Mouse (Mus musculus): ENCODE data around the gene Cpsf3.

Gene Cpsf3

DNA sequence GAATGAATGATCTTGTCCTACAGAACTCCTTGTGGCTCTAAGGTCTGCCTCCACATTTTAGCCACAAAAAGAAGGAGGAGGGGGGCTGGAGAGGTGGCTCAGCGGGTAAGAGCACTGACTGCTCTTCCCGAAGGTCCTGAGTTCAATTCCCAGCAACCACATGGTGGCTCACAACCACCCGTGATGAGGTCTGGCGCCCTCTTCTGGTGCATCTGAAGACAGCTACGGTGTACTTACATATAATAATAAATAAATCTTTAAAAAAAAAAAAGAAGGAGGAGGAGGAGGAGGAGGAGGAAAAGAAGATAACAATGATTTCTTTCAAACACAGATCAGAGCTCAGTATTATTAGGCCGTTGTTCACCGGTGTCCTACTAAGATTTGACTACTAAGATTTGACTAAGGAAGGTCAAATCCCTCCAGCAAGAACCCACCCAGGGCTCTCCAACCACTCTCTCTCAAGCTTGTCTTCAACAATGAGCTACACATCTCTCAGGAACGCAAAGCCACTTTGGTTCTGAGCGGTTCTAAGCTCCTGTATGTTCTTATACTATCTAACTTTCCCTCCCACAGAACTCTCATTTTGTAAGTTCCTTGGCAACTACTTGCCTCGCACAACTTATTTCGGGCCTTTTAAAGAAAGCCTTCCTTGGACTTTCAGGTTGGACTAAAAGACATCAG lies at the start of gene Cpsf3:
Gene Cpsf3, plus strand, starts transcription at position 631 of the 681 bp plus-strand sequence.
- DNase-seq (ENCODE audit: low spot score) = no peak

- DNase-seq (ENCODE audit: low spot score) = no peak
These were observed 43.2 kb upstream of the Cpsf3 start for GRCm38 (mm10) chr12:21241965-21242364.

DNA sequence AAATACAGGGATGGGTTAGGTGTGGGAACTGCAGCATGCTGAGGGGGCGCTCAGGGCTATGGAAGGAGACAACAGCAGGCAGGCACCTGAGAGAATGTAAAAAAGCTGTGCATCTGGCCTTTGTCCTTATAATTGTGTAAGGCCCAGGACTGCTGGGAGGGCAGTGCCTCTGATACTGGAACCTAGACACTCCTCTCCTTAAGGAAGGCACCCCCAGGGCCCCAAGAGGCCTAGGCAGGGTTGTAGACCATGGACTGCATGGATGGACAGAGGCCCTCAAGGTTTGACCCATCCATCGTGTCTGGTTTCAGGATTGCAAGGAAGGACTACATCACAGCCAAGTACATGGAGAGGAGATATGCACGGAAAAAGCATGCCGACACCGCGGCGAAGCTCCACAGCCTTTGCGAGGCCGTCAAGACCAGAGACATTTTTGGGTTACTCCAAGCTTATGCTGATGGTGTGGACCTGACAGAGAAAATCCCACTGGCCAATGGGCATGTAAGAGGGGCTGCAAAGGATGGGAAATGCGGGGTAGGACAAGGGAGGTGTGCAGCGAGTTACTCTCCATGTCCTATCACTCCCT lies 40.7 kb upstream of the Cpsf3 start:
- no peak for DNase-seq (ENCODE audit: low spot score)

DNA sequence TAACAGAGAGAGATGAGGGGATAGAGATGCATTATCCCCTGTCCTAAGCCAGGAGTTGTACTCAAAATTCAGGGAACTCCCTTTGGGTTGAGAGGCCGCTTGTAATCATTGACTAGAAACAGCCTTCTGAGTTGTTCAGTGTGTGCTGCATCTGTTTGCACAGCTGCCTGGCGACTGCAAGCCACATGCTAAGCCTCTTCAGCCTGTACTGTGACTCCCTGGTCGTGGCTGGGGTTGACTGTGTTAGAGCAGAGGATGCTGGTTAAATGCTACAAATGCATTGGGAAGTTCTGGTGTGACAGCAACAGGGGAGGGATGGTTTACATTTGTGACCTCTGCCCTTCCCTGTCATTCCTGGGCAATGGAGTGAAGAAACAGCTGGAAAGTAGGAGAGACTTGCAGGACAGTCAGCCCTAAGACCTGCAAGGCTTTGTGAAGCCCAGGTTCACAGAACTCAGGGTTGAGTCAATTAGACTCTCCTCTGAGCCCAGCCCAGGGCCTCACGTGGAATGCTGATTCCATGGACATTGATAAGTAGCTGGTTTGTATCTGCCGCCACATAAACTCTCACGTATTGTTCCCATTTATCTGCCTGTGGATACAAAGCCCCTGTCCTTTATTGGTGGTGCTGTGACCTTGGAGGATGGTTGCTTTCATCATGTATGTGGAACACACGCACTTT lies 37.3 kb upstream of the Cpsf3 start:
- DNase-seq (ENCODE audit: low spot score) = no peak

DNA sequence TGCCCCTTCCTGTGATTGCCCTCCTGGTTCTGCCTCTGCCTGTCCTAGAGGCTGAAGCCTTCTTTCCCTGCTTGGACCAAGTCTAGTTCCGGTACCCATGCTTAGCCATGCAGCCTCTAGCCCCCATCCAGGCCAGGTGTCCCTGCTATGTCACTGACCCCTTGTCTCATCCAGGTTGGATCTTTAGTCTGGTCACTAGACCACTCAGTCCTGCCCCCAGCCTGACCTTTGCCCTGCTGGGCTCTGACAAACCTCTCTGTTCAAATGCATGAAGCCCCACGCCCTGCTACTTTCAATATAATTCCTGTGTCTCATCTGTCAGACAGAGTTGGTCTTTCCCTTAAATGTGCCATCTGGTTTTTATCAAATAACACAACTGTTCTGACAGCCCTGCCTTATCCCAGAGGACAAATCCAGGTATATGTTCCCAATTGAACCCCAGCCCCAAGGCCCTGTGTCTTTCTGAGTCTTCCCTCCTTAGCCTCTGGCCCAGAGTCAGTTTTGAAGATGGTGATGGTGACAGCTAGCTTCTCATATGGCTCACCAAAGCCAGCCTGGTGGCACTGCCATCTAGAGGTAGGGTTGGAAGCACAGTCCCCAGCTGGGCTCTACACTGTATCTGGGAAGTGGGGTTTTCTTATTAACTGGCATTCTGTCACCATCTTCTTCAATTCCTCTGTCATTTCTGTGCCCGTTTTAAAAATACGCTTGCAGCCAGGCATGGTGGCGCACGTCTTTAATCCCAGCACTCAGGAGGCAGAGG lies 24.5 kb upstream of the Cpsf3 start:
- DNase-seq (ENCODE audit: low spot score) = no peak

- no peak for DNase-seq (ENCODE audit: low spot score)
These were observed 23.7 kb upstream of the Cpsf3 start for GRCm38 (mm10) chr12:21261521-21261920.

- no peak for DNase-seq (ENCODE audit: low spot score)
These were observed 21.9 kb upstream of the Cpsf3 start for GRCm38 (mm10) chr12:21263256-21263655.

DNA sequence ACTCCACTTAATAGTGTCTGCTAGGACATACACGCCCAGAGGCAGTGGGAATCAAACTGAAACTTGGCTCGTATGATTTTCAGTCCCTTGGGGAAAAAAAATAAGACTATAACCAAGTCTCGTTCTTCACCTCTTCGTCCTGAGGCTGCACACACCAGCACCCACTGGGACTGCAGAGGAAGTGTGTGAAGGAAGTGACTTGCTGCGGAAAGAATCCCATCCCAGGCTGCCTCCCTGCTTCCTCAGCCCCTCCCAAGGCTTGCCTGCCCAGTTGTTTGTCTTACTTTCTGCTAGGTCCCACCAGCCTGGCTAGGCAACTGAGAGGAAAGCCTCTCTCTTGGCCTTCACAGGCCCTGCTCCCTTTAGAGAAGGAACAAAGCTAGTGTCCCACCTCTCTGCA lies 20.9 kb upstream of the Cpsf3 start:
- DNase-seq (ENCODE audit: low spot score) = no peak

DNA sequence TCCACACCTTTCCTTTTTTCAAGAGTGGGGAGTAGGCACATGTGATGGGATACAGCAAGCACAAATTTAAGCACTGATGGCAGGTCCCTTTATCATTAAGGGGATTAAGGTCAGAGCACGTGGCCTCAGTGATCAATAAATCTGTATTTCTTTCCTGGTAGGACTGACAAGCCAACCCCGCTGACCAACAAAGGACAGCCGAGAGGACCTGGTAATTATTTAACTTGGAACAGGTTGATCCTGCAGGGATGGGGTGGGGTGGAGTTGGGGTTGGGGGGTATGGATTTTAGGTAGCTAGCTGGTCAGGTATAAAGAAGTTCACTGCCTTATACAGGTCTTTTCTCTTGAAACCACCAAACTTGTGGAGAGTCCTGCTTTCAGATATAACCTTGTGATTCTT lies 20.2 kb upstream of the Cpsf3 start:
- no peak for DNase-seq (ENCODE audit: low spot score)

GRCm38 (mm10) chr12:21265501-21265900 lies 19.7 kb upstream of the Cpsf3 start:
- DNase-seq (ENCODE audit: low spot score) = no peak

- no peak for DNase-seq (ENCODE audit: low spot score)
These were observed 19.0 kb upstream of the Cpsf3 start for GRCm38 (mm10) chr12:21265946-21266783.

DNA sequence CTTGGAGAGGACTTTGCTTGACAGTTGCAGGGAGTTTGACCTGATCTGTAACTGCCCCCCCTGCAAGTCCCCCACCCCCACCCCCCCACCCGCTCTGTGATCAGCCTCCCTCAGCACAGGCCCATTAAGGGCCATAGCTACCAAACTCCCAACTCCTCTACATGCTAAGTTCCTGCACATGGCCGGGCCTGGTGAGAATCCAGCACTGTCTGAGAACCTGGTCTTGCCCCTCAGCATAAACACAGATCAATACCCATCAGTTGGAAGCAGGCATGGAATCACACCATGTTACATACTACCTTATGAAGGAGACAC lies 18.4 kb upstream of the Cpsf3 start:
- DNase-seq (ENCODE audit: low spot score) = no peak

DNA sequence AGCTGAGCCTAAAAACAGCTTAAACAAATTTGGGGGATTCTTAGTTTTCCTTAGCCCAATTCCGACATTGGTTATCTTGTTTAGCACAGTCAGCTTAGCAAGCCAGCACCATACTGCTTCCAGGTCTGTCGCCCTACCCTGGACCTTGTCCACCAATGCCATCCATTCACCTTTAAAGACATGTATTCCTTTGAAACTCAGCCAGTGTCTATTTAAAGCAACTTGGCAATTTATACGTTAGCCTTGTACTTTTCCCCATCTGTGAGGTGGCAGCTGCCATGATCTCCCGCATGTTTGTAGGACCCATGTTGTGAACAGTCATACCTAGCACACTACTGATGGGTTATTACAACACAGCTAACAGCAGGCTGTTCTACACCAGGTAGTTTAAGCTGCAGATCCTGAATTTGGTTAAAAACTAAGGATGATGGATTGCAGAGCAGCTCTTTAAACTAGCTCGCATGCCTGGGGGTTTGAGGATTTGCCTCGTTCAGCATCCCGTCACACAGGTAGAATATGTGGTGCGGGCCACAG lies 17.0 kb upstream of the Cpsf3 start:
- no peak for DNase-seq (ENCODE audit: low spot score)

GRCm38 (mm10) chr12:21274446-21274845 lies 10.7 kb upstream of the Cpsf3 start:
- DNase-seq (ENCODE audit: low spot score) = no peak

- DNase-seq (ENCODE audit: low spot score) = no peak
These were observed 7.8 kb upstream of the Cpsf3 start for GRCm38 (mm10) chr12:21277352-21277864.

DNA sequence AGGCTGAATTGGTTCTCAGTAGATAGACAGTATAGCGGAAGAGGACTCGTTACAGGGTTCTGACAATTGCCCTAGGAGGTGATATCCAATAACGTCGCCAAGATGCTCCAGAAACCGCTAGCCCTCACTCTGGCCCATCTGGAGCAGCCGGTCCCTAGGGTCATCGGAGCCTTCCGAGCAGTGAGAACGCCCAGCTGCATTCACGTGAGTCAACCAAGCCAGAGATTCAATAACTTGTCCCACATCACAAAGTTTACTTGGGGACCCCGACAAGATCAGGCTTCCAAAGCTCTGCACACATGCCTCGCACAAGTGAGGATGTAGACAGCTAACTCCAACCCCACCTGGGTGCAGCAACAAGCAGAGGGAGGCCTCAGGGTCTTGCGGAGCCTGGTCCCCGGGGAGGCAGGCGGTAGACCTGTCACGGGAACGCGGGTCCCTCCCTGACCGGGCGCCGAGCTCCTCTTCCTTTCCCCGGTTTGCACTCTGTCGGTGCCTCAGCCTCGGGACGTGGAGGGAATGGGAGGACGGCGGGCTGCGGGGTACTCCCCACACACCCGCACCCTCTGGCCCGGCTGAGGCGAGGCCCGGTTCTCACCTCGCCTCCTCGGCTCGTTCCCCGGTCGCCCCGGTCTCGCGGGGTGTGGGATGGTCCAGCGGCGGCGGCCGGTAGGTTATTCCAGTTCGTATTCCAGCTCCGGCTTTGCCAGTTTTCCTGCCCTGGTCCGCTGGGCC lies 484 bp downstream of the Cpsf3 start:
- no peak for DNase-seq (ENCODE audit: low spot score)

DNA sequence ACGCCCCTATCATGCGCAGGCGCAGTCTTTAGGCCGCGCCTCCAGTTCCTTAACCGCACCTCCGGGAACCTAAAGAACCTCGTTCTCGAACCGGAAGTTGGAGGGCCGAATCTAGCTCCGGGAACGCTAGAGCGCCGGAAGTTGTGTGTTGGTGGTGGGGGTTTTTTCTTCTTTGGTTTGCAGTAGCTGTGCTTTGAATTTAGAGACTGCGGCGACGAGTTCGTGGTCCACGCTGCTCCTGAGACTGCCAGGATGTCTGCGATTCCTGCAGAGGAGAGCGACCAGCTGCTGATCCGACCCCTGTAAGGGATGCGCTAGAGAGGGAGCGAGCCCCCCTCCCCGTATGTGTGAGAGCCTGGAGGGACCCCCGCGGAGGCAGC lies 1.0 kb downstream of the Cpsf3 start, which contains the start of gene Itgb1bp1:
Gene Itgb1bp1, minus strand, starts transcription at position 42 of the 380 bp plus-strand sequence.
- DNase-seq (ENCODE audit: low spot score) = peak; percentile 97

- no peak for DNase-seq (ENCODE audit: low spot score)
These were observed 1.8 kb downstream of the Cpsf3 start for GRCm38 (mm10) chr12:21286712-21287650.

DNA sequence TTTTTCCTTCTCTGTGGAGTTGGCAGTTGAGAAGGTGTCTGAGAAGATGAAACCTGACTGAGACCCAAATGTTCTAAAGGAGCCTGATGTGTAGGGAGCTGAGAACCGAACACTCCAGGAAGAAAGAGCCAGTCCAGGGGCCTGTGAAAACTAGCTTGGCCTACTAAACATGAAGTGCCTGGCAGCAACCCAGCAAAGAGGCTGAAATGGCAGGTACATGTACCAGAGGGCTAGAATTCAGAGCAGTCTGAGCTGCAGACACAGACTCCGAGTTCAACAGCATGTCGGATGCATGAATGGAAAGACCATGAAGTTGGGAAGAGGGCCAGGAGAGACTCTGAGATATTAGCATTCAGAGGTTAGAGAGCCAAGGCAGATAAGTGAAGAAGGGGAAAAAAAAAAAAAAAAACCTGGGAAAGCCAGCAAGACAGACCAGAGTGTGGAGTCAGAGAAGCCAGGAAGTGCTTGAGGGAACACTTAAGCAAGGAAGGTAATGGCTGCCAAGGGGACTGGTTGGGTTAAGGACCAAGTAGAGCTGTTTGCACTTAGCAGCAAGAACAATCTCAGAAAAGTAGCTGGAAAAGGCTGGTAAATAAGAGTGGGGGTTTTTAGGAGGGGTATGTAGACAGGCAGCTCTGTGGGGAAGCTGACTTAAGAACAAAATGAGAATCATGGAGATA lies 3.7 kb downstream of the Cpsf3 start:
- no peak for DNase-seq (ENCODE audit: low spot score)
